Mouse (Mus musculus) right cerebral cortex, postnatal 25 days (tissue): ENCODE measurements around the gene Olfr829.
"Not testable (repeated sequence)": the region's sequence is repeated elsewhere in the genome, so short reads cannot be mapped to it uniquely, and the experiment has no call there.

Experiments
- DNase-seq: peaks from one replicate; pipeline ENCODE4 v3.0.0; 2022

The Olfr829 gene

GRCm38 (mm10) chr9:18854633-18855032 is at the start of gene Olfr829:
Olfr829 (plus strand) TSS chr9:18854933.
- no peak for DNase-seq

- DNase-seq: no peak
Measured at GRCm38 (mm10) chr9:18819426-18819825, 35.3 kb upstream of the Olfr829 start, which contains the start of gene Olfr828. Olfr828 (minus strand) TSS chr9:18819526.

GRCm38 (mm10) chr9:18874393-18874792 is 19.7 kb downstream of the Olfr829 start, which contains the start of gene Olfr830:
Olfr830 (plus strand) TSS chr9:18874693.
- DNase-seq: no peak

- not testable (repeated sequence) for DNase-seq
Measured at GRCm38 (mm10) chr9:18907699-18908098, 53.0 kb downstream of the Olfr829 start.
